Mouse (Mus musculus): ENCODE results near the gene Mctp1. TPM values are rescaled to one million over a fixed set of nuclear protein-coding genes. Genes with fewer than 3 reads are reported as not detected.
A peak's percentile ranks its signal among the peaks of the same experiment; 100 is the strongest.

Mctp1 gene
- total RNA-seq, 2 experiments from 2014 or later = 2.6 to 2.8 TPM

- DNase-seq (ENCODE audit: low spot score in 2 of 2) = no peak
These were observed 438.7 kb downstream of the Mctp1 start for GRCm38 (mm10) chr13:76823083-76823482.

- DNase-seq (ENCODE audit: low spot score in 2 of 2) = no peak
These were observed 440.8 kb downstream of the Mctp1 start for GRCm38 (mm10) chr13:76824932-76825694.

GRCm38 (mm10) chr13:76827738-76828137 is 443.4 kb downstream of the Mctp1 start:
- DNase-seq (ENCODE audit: low spot score in 2 of 2) = no peak

- DNase-seq (ENCODE audit: low spot score in 2 of 2) = no peak
These were observed 453.7 kb downstream of the Mctp1 start for GRCm38 (mm10) chr13:76838031-76838430.

- DNase-seq (ENCODE audit: low spot score in 2 of 2) = no peak
These were observed 456.4 kb downstream of the Mctp1 start for GRCm38 (mm10) chr13:76840712-76841111.

- peak in 1 of 2 experiments; percentile 29 for DNase-seq (ENCODE audit: low spot score in 2 of 2)
These were observed 460.4 kb downstream of the Mctp1 start for GRCm38 (mm10) chr13:76844629-76845255.

GRCm38 (mm10) chr13:76850412-76851054 is 466.2 kb downstream of the Mctp1 start:
- no peak for DNase-seq (ENCODE audit: low spot score in 2 of 2)

- no peak for DNase-seq (ENCODE audit: low spot score in 2 of 2)
These were observed 470.0 kb downstream of the Mctp1 start for GRCm38 (mm10) chr13:76854306-76854705.

GRCm38 (mm10) chr13:76855021-76855420 is 470.7 kb downstream of the Mctp1 start:
- no peak for DNase-seq (ENCODE audit: low spot score in 2 of 2)

GRCm38 (mm10) chr13:76857024-76857423 is 472.7 kb downstream of the Mctp1 start:
- no peak for DNase-seq (ENCODE audit: low spot score in 2 of 2)

GRCm38 (mm10) chr13:76858078-76858482 is 473.7 kb downstream of the Mctp1 start:
- DNase-seq (ENCODE audit: low spot score in 2 of 2) = no peak

- no peak for DNase-seq (ENCODE audit: low spot score in 2 of 2)
These were observed 486.0 kb downstream of the Mctp1 start for GRCm38 (mm10) chr13:76870291-76870690.

GRCm38 (mm10) chr13:76877887-76878763 is 493.8 kb downstream of the Mctp1 start:
- DNase-seq (ENCODE audit: low spot score in 2 of 2) = no peak

- DNase-seq (ENCODE audit: low spot score in 2 of 2) = no peak
These were observed 494.7 kb downstream of the Mctp1 start for GRCm38 (mm10) chr13:76879008-76879407.

- no peak for DNase-seq (ENCODE audit: low spot score in 2 of 2)
These were observed 500.3 kb downstream of the Mctp1 start for GRCm38 (mm10) chr13:76884517-76885092.

- no peak for DNase-seq (ENCODE audit: low spot score in 2 of 2)
These were observed 508.7 kb downstream of the Mctp1 start for GRCm38 (mm10) chr13:76892987-76893386.

- DNase-seq (ENCODE audit: low spot score in 2 of 2) = no peak
These were observed 511.6 kb downstream of the Mctp1 start for GRCm38 (mm10) chr13:76895770-76896456.

- DNase-seq (ENCODE audit: low spot score in 2 of 2) = no peak
These were observed 512.1 kb downstream of the Mctp1 start for GRCm38 (mm10) chr13:76896457-76896790.

GRCm38 (mm10) chr13:76918321-76918720 is 534.0 kb downstream of the Mctp1 start:
- DNase-seq (ENCODE audit: low spot score in 2 of 2) = no peak

- DNase-seq (ENCODE audit: low spot score in 2 of 2) = no peak
These were observed 542.5 kb downstream of the Mctp1 start for GRCm38 (mm10) chr13:76926851-76927250.
